Mouse (Mus musculus): ENCODE measurements around the gene Eif2a.

DNA sequence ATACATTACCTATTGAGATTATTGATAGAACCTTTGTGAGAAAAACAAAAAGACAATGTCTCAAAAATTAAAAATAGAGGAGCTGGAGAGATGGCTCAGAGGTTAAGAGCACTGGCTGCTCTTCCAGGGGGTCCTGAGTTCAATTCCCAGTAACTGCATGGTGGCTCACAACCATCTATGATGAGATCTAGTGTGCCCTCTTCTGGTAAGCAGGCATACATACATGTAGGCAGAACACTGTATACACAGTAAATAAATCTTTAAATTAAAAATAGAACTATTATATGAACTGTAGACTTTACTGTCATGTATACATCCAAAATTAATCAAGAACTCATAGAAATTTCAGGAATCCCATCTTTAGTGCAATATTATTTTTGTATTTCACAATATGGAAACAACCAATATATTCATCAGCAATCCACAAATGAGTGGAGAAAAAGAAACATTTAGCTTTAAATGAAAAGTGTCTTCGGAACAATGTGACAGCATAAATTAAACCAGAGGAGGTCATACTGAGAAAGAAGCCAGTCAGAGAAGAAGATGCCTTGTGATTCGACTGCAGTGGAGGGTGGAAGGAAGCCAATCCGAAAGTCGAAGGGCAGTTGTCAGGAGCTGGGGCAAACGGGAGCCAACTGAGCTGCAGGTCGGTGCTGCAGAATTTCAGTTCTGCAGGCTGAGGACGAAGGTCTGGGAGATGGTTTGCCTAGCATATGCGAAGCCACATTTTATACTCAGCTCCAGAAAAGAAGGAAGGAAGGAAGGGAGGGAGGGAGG is 37.4 kb upstream of the Eif2a start:
- no peak; the same call in 1 of the 2 replicates for TF ChIP-seq CTCF (conservative IDR thresholded peaks at IDR 0.05; ENCODE audit: low read length)
- TF ChIP-seq NANOG (IDR thresholded peaks at IDR 0.05; ENCODE audit: borderline replicate concordance, low read length), result no peak
- TF ChIP-seq POU5F1 (IDR thresholded peaks at IDR 0.05; ENCODE audit: borderline replicate concordance, low read length), result no peak

All from E14TG2a.4 (cell line).